Mouse (Mus musculus): ENCODE measurements around the gene Aurkb. TPM values are rescaled to one million over a fixed set of nuclear protein-coding genes. Genes with fewer than 3 reads are reported as not detected.

Gene Aurkb
- polyA plus RNA-seq, 1 experiment: 108 TPM

GRCm38 (mm10) chr11:69070093-69070492 lies 24.6 kb downstream of the Aurkb start:
- Histone ChIP-seq H3K4me1 (ENCODE audit: control insufficient read depth, insufficient read depth, low read length) (peaks cover 5% of the 10 kb centered on the region), H3K27me3 (ENCODE audit: control insufficient read depth, insufficient read depth, low read length, poor library complexity, severe bottlenecking) (no peaks in the 10 kb centered on the region), H3K27ac (ENCODE audit: insufficient read depth, low read length) (peak overlapping the region; percentile 21; the same call in 1 of the 2 replicates), H3K36me3 (ENCODE audit: control insufficient read depth, insufficient read depth, low read length, poor library complexity, severe bottlenecking) (no peaks in the 10 kb centered on the region), H3K4me3 (ENCODE audit: low read depth, low read length) (peak overlapping the region; percentile 93), H3K9ac (ENCODE audit: low read depth, poor library complexity, severe bottlenecking) (peak overlapping the region; percentile 67), H3K9me3 (replicated peaks; ENCODE audit: control insufficient read depth, insufficient read depth, low read length, poor library complexity, severe bottlenecking) (no peaks in the 10 kb centered on the region)
- TF ChIP-seq CTCF (IDR thresholded peaks at IDR 0.05; ENCODE audit: low read depth, low read length) (no peak), POLR2A (IDR thresholded peaks at IDR 0.05; ENCODE audit: insufficient read depth, low read length) (no peak), EP300 (IDR thresholded peaks at IDR 0.05; ENCODE audit: insufficient read depth, low read depth, low read length) (no peak)

GRCm38 (mm10) chr11:69070590-69071222 lies 25.3 kb downstream of the Aurkb start, which contains the start of gene Tmem107:
Tmem107 (plus strand) TSS chr11:69070806.
- Histone ChIP-seq H3K9ac (ENCODE audit: low read depth, poor library complexity, severe bottlenecking) (peak within 1 kb of the TSS; percentile 67), H3K9me3 (replicated peaks; ENCODE audit: control insufficient read depth, insufficient read depth, low read length, poor library complexity, severe bottlenecking) (no peaks in the 10 kb centered on the region), H3K27ac (ENCODE audit: insufficient read depth, low read length) (peak within 1 kb of the TSS; percentile 21; the same call in 1 of the 2 replicates), H3K36me3 (ENCODE audit: control insufficient read depth, insufficient read depth, low read length, poor library complexity, severe bottlenecking) (no peaks in the 10 kb centered on the region), H3K4me3 (ENCODE audit: low read depth, low read length) (peak within 1 kb of the TSS; percentile 93), H3K27me3 (ENCODE audit: control insufficient read depth, insufficient read depth, low read length, poor library complexity, severe bottlenecking) (no peaks in the 10 kb centered on the region), H3K4me1 (ENCODE audit: control insufficient read depth, insufficient read depth, low read length) (peaks cover 5% of the 10 kb centered on the region)
- TF ChIP-seq POLR2A (IDR thresholded peaks at IDR 0.05; ENCODE audit: insufficient read depth, low read length): peak; percentile 97
- no peak for TF ChIP-seq CTCF (IDR thresholded peaks at IDR 0.05; ENCODE audit: low read depth, low read length)
- no peak for TF ChIP-seq EP300 (IDR thresholded peaks at IDR 0.05; ENCODE audit: insufficient read depth, low read depth, low read length)

GRCm38 (mm10) chr11:69071262-69071661 lies 25.8 kb downstream of the Aurkb start:
- H3K27me3 ChIP-seq (ENCODE audit: control insufficient read depth, insufficient read depth, low read length, poor library complexity, severe bottlenecking): no peaks in the 10 kb centered on the region
- H3K9ac ChIP-seq (ENCODE audit: low read depth, poor library complexity, severe bottlenecking): peak overlapping the region; percentile 67
- no peak overlapping the region for H3K27ac ChIP-seq (ENCODE audit: insufficient read depth, low read length)
- H3K4me3 ChIP-seq (ENCODE audit: low read depth, low read length): peak overlapping the region; percentile 93
- no peaks in the 10 kb centered on the region for H3K36me3 ChIP-seq (ENCODE audit: control insufficient read depth, insufficient read depth, low read length, poor library complexity, severe bottlenecking)
- H3K9me3 ChIP-seq (replicated peaks; ENCODE audit: control insufficient read depth, insufficient read depth, low read length, poor library complexity, severe bottlenecking): no peaks in the 10 kb centered on the region
- TF ChIP-seq POLR2A (IDR thresholded peaks at IDR 0.05; ENCODE audit: insufficient read depth, low read length): no peak
- TF ChIP-seq EP300 (IDR thresholded peaks at IDR 0.05; ENCODE audit: insufficient read depth, low read depth, low read length): no peak
- no peak for TF ChIP-seq CTCF (IDR thresholded peaks at IDR 0.05; ENCODE audit: low read depth, low read length)
- H3K4me1 ChIP-seq (ENCODE audit: control insufficient read depth, insufficient read depth, low read length): peaks cover 5% of the 10 kb centered on the region

- TF ChIP-seq POLR2A (IDR thresholded peaks at IDR 0.05; ENCODE audit: insufficient read depth, low read length): no peak
- no peak for TF ChIP-seq CTCF (IDR thresholded peaks at IDR 0.05; ENCODE audit: low read depth, low read length)
- TF ChIP-seq EP300 (IDR thresholded peaks at IDR 0.05; ENCODE audit: insufficient read depth, low read depth, low read length): no peak
- Histone ChIP-seq H3K4me1 (ENCODE audit: control insufficient read depth, insufficient read depth, low read length) (peaks cover 5% of the 10 kb centered on the region), H3K9me3 (replicated peaks; ENCODE audit: control insufficient read depth, insufficient read depth, low read length, poor library complexity, severe bottlenecking) (no peaks in the 10 kb centered on the region), H3K27ac (ENCODE audit: insufficient read depth, low read length) (no peak overlapping the region), H3K27me3 (ENCODE audit: control insufficient read depth, insufficient read depth, low read length, poor library complexity, severe bottlenecking) (no peaks in the 10 kb centered on the region), H3K4me3 (ENCODE audit: low read depth, low read length) (no peak overlapping the region), H3K36me3 (ENCODE audit: control insufficient read depth, insufficient read depth, low read length, poor library complexity, severe bottlenecking) (no peaks in the 10 kb centered on the region), H3K9ac (ENCODE audit: low read depth, poor library complexity, severe bottlenecking) (peak overlapping the region; percentile 82)
Measured at GRCm38 (mm10) chr11:69072234-69072633, 26.8 kb downstream of the Aurkb start.

- TF ChIP-seq CTCF (IDR thresholded peaks at IDR 0.05; ENCODE audit: low read depth, low read length) (no peak), POLR2A (IDR thresholded peaks at IDR 0.05; ENCODE audit: insufficient read depth, low read length) (no peak)
- Histone ChIP-seq H3K4me1 (ENCODE audit: control insufficient read depth, insufficient read depth, low read length) (peaks cover 5% of the 10 kb centered on the region), H3K27me3 (ENCODE audit: control insufficient read depth, insufficient read depth, low read length, poor library complexity, severe bottlenecking) (no peaks in the 10 kb centered on the region), H3K4me3 (ENCODE audit: low read depth, low read length) (peak overlapping the region; percentile 54), H3K9ac (ENCODE audit: low read depth, poor library complexity, severe bottlenecking) (peak overlapping the region; percentile 82), H3K27ac (ENCODE audit: insufficient read depth, low read length) (peak overlapping the region; percentile 60; the same call in 1 of the 2 replicates), H3K9me3 (replicated peaks; ENCODE audit: control insufficient read depth, insufficient read depth, low read length, poor library complexity, severe bottlenecking) (no peaks in the 10 kb centered on the region), H3K36me3 (ENCODE audit: control insufficient read depth, insufficient read depth, low read length, poor library complexity, severe bottlenecking) (no peaks in the 10 kb centered on the region)
Measured at GRCm38 (mm10) chr11:69072666-69073064, 27.2 kb downstream of the Aurkb start.

- Histone ChIP-seq H3K4me1 (ENCODE audit: control insufficient read depth, insufficient read depth, low read length) (peaks cover 5% of the 10 kb centered on the region), H3K9ac (ENCODE audit: low read depth, poor library complexity, severe bottlenecking) (peak overlapping the region; percentile 82), H3K27ac (ENCODE audit: insufficient read depth, low read length) (peak overlapping the region; percentile 86), H3K27me3 (ENCODE audit: control insufficient read depth, insufficient read depth, low read length, poor library complexity, severe bottlenecking) (no peaks in the 10 kb centered on the region), H3K4me3 (ENCODE audit: low read depth, low read length) (no peak overlapping the region), H3K36me3 (ENCODE audit: control insufficient read depth, insufficient read depth, low read length, poor library complexity, severe bottlenecking) (no peaks in the 10 kb centered on the region), H3K9me3 (replicated peaks; ENCODE audit: control insufficient read depth, insufficient read depth, low read length, poor library complexity, severe bottlenecking) (no peaks in the 10 kb centered on the region)
- no peak for TF ChIP-seq EP300 (IDR thresholded peaks at IDR 0.05; ENCODE audit: insufficient read depth, low read depth, low read length)
- peak; percentile 100 for TF ChIP-seq POLR2A (IDR thresholded peaks at IDR 0.05; ENCODE audit: insufficient read depth, low read length)
- no peak for TF ChIP-seq CTCF (IDR thresholded peaks at IDR 0.05; ENCODE audit: low read depth, low read length)
Measured at GRCm38 (mm10) chr11:69073065-69073888, 27.8 kb downstream of the Aurkb start.
